Mouse (Mus musculus) neural tube, embryonic 15.5 days (tissue): ENCODE results near the gene Khdc3. TPM values are rescaled to one million over a fixed set of nuclear protein-coding genes. Genes with fewer than 3 reads are reported as not detected.

Experiments
- ATAC-seq: fragments of 200-750 bp; cut with Nextera tagmentation; 2 replicates; pipeline ENCODE4 v1.8.0; 2017; ENCODE audit warnings: mild to moderate bottlenecking, moderate TSS enrichment, moderate library complexity; ENCODE audit not compliant: low FRiP score
- H3K27ac ChIP-seq: fragments of 300-500 bp; sonication (generic); replicated peaks from 2 replicates; pipeline ENCODE4 v1.5.1; 2015; ENCODE audit warnings: mild to moderate bottlenecking, inconsistent platforms
- H3K27me3 ChIP-seq: fragments of 300-500 bp; sonication (generic); replicated peaks from 2 replicates; pipeline ENCODE4 v1.6.1; 2015; ENCODE audit warnings: inconsistent platforms
- H3K36me3 ChIP-seq: fragments of 300-500 bp; sonication (generic); 2 replicates; pipeline ENCODE4 v1.6.1; 2015; ENCODE audit warnings: inconsistent platforms
- H3K4me1 ChIP-seq: fragments of 300-500 bp; sonication (generic); 2 replicates; pipeline ENCODE4 v1.6.1; 2015; ENCODE audit warnings: inconsistent platforms
- H3K4me2 ChIP-seq: fragments of 300-500 bp; sonication (generic); 2 replicates; pipeline ENCODE4 v1.6.1; 2015; ENCODE audit warnings: inconsistent platforms, mild to moderate bottlenecking, moderate library complexity
- H3K4me3 ChIP-seq: fragments of 300-500 bp; sonication (generic); replicated peaks from 2 replicates; pipeline ENCODE4 v1.5.1; 2015; ENCODE audit warnings: mild to moderate bottlenecking, inconsistent platforms
- H3K9ac ChIP-seq: fragments of 300-500 bp; sonication (generic); replicated peaks from 2 replicates; pipeline ENCODE4 v1.6.1; 2015; ENCODE audit warnings: mild to moderate bottlenecking, inconsistent platforms
- H3K9me3 ChIP-seq: fragments of 300-500 bp; sonication (generic); replicated peaks from 2 replicates; pipeline ENCODE4 v1.6.1; 2016; ENCODE audit warnings: inconsistent platforms
- WGBS: fragments of 180-500 bp; shearing (Covaris S2); methylation state at CpG from one replicate; pipeline ENCODE4 v1.1.7; 2015; ENCODE audit warnings: mixed read lengths; 5-methylcytosine and 5-hydroxymethylcytosine counted together
- polyA plus RNA-seq: library from polyadenylated mRNA; unstranded; fragments of >200 nt; fragmentation: Nextera tagmentation; extraction: Ambion mirVana; gene quantifications from 2 replicates; pipeline ENCODE4 v1.2.1, GENCODE M21; 2015

Khdc3 gene
- polyA plus RNA-seq, 1 experiment from 2014 or later, result 0.20 TPM

GRCm38 (mm10) chr9:73082291-73083000 lies 19.2 kb upstream of the Khdc3 start:
- ATAC-seq, result no peak
- Histone ChIP-seq H3K4me1 (no peaks in the 10 kb centered on the region), H3K27me3 (no peaks in the 10 kb centered on the region), H3K9me3 (no peaks in the 10 kb centered on the region), H3K36me3 (no peaks in the 10 kb centered on the region), H3K27ac (no peak overlapping the region), H3K9ac (no peak overlapping the region), H3K4me2 (no peak overlapping the region), H3K4me3 (no peak overlapping the region)
- WGBS, result 77% methylated on average over 8 of the region's 8 CpGs

DNA sequence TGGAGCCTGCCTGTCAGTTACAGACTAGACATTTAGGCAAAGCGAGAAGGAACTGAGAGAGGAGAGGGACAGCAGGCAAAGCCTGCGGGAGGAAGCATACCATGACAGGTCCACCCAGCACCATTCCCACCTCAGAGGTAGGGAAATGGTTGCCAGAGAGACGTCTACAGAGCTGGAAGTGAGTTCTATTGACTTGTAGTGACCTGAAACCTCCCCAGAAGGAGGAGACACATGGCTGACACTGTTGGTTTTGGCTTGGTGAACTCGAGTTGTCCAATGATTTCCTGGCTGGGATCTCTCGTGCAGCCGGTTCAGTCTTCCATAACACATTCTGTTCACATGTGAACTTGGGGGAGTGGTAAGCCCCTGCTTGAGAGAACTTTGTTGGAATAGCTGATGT lies 17.7 kb upstream of the Khdc3 start:
- no peak for ATAC-seq
- Histone ChIP-seq H3K9me3 (no peaks in the 10 kb centered on the region), H3K4me1 (no peaks in the 10 kb centered on the region), H3K27me3 (no peaks in the 10 kb centered on the region), H3K4me2 (no peak overlapping the region), H3K4me3 (no peak overlapping the region), H3K36me3 (no peaks in the 10 kb centered on the region), H3K27ac (no peak overlapping the region), H3K9ac (no peak overlapping the region)
- 78% methylated on average over 6 of the region's 6 CpGs for WGBS

DNA sequence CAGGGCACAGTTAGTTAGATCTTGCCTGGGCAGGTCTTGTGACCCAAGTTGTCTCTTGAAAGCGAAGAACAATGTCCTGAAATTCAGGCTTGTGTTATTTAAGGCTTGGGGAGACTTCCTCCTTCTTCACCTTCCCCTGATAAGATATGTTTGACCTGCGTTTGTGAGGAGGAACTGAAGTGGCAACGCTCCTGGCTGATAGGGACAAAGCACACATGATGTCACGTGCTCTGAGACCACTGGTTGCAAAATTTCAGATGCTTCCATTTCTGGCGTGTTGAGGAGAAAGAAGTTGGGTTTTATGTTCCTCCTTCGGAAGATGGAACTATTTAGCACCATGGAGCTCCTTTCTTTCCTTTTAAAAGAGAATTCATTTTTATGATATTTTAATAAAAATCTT lies 15.8 kb upstream of the Khdc3 start:
- Histone ChIP-seq H3K9me3 (no peaks in the 10 kb centered on the region), H3K4me2 (no peak overlapping the region), H3K36me3 (no peaks in the 10 kb centered on the region), H3K27me3 (no peaks in the 10 kb centered on the region), H3K4me3 (no peak overlapping the region), H3K27ac (no peak overlapping the region), H3K4me1 (no peaks in the 10 kb centered on the region), H3K9ac (no peak overlapping the region)
- WGBS, result 84% methylated on average over 6 of the region's 6 CpGs
- ATAC-seq, result no peak

- H3K9me3 ChIP-seq, result no peaks in the 10 kb centered on the region
- 72% methylated on average over 8 of the region's 8 CpGs for WGBS
- H3K9ac ChIP-seq, result no peak overlapping the region
- H3K27ac ChIP-seq, result no peak overlapping the region
- H3K4me1 ChIP-seq, result no peaks in the 10 kb centered on the region
- no peaks in the 10 kb centered on the region for H3K36me3 ChIP-seq
- H3K27me3 ChIP-seq, result no peaks in the 10 kb centered on the region
- H3K4me3 ChIP-seq, result no peak overlapping the region
- H3K4me2 ChIP-seq, result no peak overlapping the region
- no peak for ATAC-seq
Observed at GRCm38 (mm10) chr9:73087121-73087520, 14.5 kb upstream of the Khdc3 start.

GRCm38 (mm10) chr9:73087581-73087980 lies 14.1 kb upstream of the Khdc3 start:
- no peaks in the 10 kb centered on the region for H3K4me1 ChIP-seq
- no peaks in the 10 kb centered on the region for H3K36me3 ChIP-seq
- no peak overlapping the region for H3K9ac ChIP-seq
- H3K27me3 ChIP-seq, result no peaks in the 10 kb centered on the region
- H3K4me3 ChIP-seq, result no peak overlapping the region
- no peaks in the 10 kb centered on the region for H3K9me3 ChIP-seq
- H3K4me2 ChIP-seq, result no peak overlapping the region
- ATAC-seq, result no peak
- WGBS, result 82% methylated on average over 5 of the region's 5 CpGs
- H3K27ac ChIP-seq, result no peak overlapping the region

- ATAC-seq, result no peak
- no peaks in the 10 kb centered on the region for H3K4me1 ChIP-seq
- WGBS, result 77% methylated on average over 16 of the region's 16 CpGs
- H3K9ac ChIP-seq, result no peak overlapping the region
- no peaks in the 10 kb centered on the region for H3K9me3 ChIP-seq
- H3K27me3 ChIP-seq, result peaks cover 5% of the 10 kb centered on the region
- H3K27ac ChIP-seq, result no peak overlapping the region
- no peak overlapping the region for H3K4me3 ChIP-seq
- no peak overlapping the region for H3K4me2 ChIP-seq
- no peaks in the 10 kb centered on the region for H3K36me3 ChIP-seq
Observed at GRCm38 (mm10) chr9:73089222-73089920, 12.3 kb upstream of the Khdc3 start.

DNA sequence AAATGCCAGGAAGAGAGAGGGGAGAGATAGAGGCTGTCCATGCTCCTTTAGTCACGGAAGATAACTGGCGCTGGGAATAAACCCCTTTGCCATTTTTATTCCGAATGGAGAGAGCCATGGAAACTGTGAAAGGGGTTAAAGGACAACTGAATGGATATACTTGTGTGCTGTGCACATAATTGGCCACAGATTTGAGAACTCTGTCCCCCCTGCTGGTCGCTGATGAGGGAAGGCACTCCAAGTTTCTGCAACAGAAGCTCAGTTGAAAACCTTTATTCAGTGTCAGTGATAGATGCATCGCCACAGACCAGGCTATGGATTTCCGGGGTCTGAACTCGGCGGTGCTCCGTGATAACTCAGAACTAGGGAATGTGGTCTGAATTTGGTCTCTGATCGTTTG lies 11.5 kb upstream of the Khdc3 start:
- Histone ChIP-seq H3K4me1 (no peaks in the 10 kb centered on the region), H3K4me2 (no peak overlapping the region), H3K27ac (no peak overlapping the region), H3K9me3 (no peaks in the 10 kb centered on the region), H3K4me3 (no peak overlapping the region), H3K9ac (no peak overlapping the region), H3K36me3 (no peaks in the 10 kb centered on the region), H3K27me3 (peaks cover 5% of the 10 kb centered on the region)
- no peak for ATAC-seq
- WGBS, result 74% methylated on average over 10 of the region's 10 CpGs

- H3K4me1 ChIP-seq, result no peaks in the 10 kb centered on the region
- H3K27ac ChIP-seq, result no peak overlapping the region
- no peak overlapping the region for H3K4me2 ChIP-seq
- no peak overlapping the region for H3K4me3 ChIP-seq
- no peak for ATAC-seq
- no peaks in the 10 kb centered on the region for H3K9me3 ChIP-seq
- WGBS, result 0% methylated on average over 1 of the region's 1 CpGs
- peaks cover 8% of the 10 kb centered on the region for H3K27me3 ChIP-seq
- no peak overlapping the region for H3K9ac ChIP-seq
- H3K36me3 ChIP-seq, result no peaks in the 10 kb centered on the region
Observed at GRCm38 (mm10) chr9:73091747-73092146, 9.9 kb upstream of the Khdc3 start.

DNA sequence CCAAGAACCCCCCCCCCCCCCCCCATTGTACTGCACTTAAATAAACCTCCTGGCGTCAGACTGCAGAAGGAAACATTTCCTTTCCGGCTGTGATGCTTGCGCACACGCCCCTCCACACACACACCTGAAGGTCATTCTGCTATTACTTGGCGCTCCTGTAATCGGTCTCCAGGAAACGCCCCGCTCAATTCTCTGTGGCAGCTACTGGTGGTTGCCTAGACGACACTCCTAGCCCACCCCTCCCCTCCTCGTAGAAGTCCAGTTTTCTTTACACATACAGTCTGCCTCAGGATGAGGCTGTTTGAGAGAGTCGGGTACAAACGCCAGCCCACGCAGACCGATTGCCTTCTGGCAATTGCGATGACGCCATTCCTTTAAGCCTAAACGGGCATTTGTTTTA lies 7.1 kb upstream of the Khdc3 start:
- Histone ChIP-seq H3K36me3 (no peaks in the 10 kb centered on the region), H3K27me3 (peaks cover 8% of the 10 kb centered on the region), H3K4me2 (peak overlapping the region; percentile 31), H3K4me3 (no peak overlapping the region), H3K27ac (no peak overlapping the region), H3K4me1 (no peaks in the 10 kb centered on the region), H3K9me3 (no peaks in the 10 kb centered on the region), H3K9ac (no peak overlapping the region)
- WGBS, result 32% methylated on average over 17 of the region's 17 CpGs
- ATAC-seq, result peak; percentile 75

- peaks cover 21% of the 10 kb centered on the region for H3K27me3 ChIP-seq
- H3K4me1 ChIP-seq, result no peaks in the 10 kb centered on the region
- H3K4me2 ChIP-seq, result no peak overlapping the region
- H3K4me3 ChIP-seq, result no peak overlapping the region
- H3K36me3 ChIP-seq, result no peaks in the 10 kb centered on the region
- no peak overlapping the region for H3K27ac ChIP-seq
- H3K9ac ChIP-seq, result no peak overlapping the region
- ATAC-seq, result no peak
- H3K9me3 ChIP-seq, result no peaks in the 10 kb centered on the region
- 81% methylated on average over 2 of the region's 2 CpGs for WGBS
Observed at GRCm38 (mm10) chr9:73097898-73098297, 3.7 kb upstream of the Khdc3 start.

DNA sequence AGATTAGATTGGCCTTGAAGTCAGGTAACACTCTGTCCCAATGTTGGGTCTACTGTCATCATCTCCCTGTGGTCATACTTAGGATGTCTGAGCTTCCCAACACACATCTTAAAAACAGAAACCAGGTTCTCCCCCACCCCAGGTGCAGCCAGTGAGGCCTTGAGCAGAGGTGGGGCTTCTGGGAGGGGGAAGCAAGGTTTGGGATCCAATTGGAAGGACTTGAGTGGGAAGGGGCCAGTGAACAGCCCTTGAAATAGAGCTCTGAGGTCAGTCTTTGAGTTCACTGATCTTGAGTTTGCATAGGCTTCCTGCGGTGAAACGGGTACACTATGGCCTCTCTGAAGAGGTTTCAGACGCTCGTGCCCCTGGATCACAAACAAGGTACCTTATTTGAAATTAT lies 545 bp downstream of the Khdc3 start, which contains the start of gene Gm20509:
Gene Gm20509, plus strand, starts transcription at position 290 of the 400 bp plus-strand sequence.
- Histone ChIP-seq H3K9me3 (no peaks in the 10 kb centered on the region), H3K9ac (peak within 1 kb of the TSS; percentile 45), H3K36me3 (no peaks in the 10 kb centered on the region), H3K4me1 (peaks cover 8% of the 10 kb centered on the region), H3K27me3 (peaks cover 44% of the 10 kb centered on the region), H3K4me2 (peak within 1 kb of the TSS; percentile 71), H3K27ac (no peak within 1 kb of the TSS), H3K4me3 (peak within 1 kb of the TSS; percentile 43)
- 92% methylated on average over 4 of the region's 4 CpGs for WGBS
- no peak for ATAC-seq

- Histone ChIP-seq H3K4me1 (peaks cover 8% of the 10 kb centered on the region), H3K4me3 (peak overlapping the region; percentile 43), H3K4me2 (peak overlapping the region; percentile 71), H3K27me3 (peaks cover 46% of the 10 kb centered on the region), H3K9me3 (no peaks in the 10 kb centered on the region), H3K36me3 (no peaks in the 10 kb centered on the region), H3K27ac (no peak overlapping the region), H3K9ac (peak overlapping the region; percentile 45)
- 0 out of 2 replicates have a peak, but pooled peaks have one; percentile 38 for ATAC-seq
- 5% methylated on average over 60 of the region's 60 CpGs for WGBS
Observed at GRCm38 (mm10) chr9:73103159-73103879, 1.7 kb downstream of the Khdc3 start.
